Mouse (Mus musculus) monocyte, adult 5-6 weeks (primary cell): ENCODE data around the gene Znrf1. TPM values are rescaled to one million over a fixed set of nuclear protein-coding genes. Genes with fewer than 3 reads are reported as not detected.

ENCODE experiments used
- ATAC-seq: fragments of 153-309, 156-312 bp; replicated peaks from 2 replicates; pipeline ENCODE4 v1.8.0; 2017; ENCODE audit warnings: mild to moderate bottlenecking; ENCODE audit not compliant: low TSS enrichment, insufficient number of reproducible peaks, severe bottlenecking, poor library complexity, low FRiP score
- total RNA-seq: library from RNA; stranded (forward); fragments of 200-1000, 200-491, 200-594 nt; gene quantifications from 3 replicates; pipeline ENCODE4 v1.2.3, GENCODE M21; 2017

Gene Znrf1
- total RNA-seq, 1 experiment from 2014 or later: 25.0 TPM

DNA sequence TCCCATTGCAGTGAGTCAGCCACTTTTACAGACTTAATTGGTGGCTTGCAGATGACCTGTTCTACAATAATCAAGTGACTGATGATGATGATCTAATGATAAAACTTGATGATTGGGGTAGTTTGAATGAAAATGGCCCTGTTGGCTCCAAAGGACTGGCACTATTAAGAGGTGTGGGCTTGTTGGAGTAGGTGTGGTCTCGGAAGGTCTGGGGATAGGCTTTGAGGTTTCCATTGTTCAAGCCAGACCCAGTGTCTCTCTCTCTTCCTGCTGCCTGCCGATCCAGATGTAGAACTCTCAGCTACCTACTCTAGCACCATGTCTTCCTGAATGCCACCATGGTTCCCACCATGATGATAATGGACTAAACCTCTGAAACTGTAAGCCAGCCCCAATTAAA lies 52.4 kb downstream of the Znrf1 start:
- ATAC-seq: no peak

DNA sequence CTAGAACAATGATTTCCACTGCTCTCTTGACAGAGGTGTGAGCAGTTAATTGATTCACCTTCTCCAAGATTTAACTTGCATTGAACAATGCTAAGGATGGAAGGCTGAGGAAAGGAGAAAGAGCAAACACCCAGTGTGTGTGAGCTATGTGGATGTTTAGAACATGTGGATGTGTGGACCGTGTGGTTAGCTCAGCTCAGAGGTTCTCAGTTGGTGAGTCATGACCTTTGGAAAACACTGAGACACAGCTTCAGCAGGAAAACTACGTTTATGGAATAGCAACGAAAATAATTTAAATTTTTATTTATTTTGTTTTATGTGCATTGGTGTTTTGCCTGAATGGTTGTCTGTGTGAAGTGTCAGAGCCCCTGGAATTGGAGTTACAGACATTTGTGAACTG lies 54.3 kb downstream of the Znrf1 start:
- no peak for ATAC-seq

GRCm38 (mm10) chr8:111591176-111591575 lies 55.3 kb downstream of the Znrf1 start:
- ATAC-seq: no peak

DNA sequence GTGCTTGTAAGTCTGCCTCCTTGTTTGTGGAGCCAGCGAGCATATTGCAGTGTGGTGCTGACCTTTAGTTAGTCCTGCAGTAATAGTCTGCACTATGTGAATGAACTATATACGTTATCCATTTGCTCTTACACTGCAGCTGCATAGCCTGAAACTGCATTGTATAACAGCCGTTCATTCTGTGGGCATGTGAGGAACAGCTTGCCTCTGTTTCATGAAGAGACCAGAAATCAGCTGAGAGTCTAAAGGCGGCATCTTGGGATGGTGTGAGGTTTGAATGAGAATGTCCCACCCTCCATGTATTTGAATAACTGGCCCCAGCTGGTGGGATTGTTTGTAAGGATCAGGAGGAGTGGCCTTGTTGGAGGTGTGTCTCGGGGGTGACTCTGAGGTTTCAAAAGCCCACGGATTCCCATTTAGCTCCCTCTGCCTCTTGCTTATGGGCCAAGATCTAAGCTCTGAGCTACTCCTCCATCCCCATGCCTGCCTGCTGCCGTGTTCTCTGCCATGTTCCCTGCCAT lies 56.6 kb downstream of the Znrf1 start:
- no peak for ATAC-seq

- no peak for ATAC-seq
Measured at GRCm38 (mm10) chr8:111594044-111594840, 58.3 kb downstream of the Znrf1 start.

- ATAC-seq: no peak
Measured at GRCm38 (mm10) chr8:111594951-111595350, 59.1 kb downstream of the Znrf1 start.

- peak; percentile 81 for ATAC-seq
Measured at GRCm38 (mm10) chr8:111595712-111596484, 60.0 kb downstream of the Znrf1 start.

- no peak for ATAC-seq
Measured at GRCm38 (mm10) chr8:111596485-111596821, 60.6 kb downstream of the Znrf1 start.

DNA sequence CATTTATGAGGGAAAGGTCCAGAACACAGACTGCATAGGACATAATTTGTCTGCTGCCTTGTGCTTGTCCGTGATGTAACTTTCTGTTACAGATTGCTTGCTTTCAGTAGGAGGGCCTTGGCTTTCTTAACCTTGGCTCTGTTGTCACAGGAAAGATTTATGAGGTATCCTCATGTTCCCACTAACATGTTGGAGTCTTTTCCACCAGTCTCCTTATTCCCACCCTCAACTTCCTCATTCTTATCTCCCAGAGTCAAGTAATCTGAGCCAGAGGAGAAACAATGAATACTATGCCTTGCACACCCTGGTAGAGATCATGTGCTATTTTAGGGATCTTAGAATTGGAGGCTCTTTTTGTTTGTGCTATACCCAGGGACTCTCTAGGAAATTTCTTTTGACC lies 61.4 kb downstream of the Znrf1 start:
- no peak for ATAC-seq

GRCm38 (mm10) chr8:111599707-111600444 lies 64.0 kb downstream of the Znrf1 start:
- ATAC-seq: no peak

GRCm38 (mm10) chr8:111602050-111602449 lies 66.2 kb downstream of the Znrf1 start:
- no peak for ATAC-seq

DNA sequence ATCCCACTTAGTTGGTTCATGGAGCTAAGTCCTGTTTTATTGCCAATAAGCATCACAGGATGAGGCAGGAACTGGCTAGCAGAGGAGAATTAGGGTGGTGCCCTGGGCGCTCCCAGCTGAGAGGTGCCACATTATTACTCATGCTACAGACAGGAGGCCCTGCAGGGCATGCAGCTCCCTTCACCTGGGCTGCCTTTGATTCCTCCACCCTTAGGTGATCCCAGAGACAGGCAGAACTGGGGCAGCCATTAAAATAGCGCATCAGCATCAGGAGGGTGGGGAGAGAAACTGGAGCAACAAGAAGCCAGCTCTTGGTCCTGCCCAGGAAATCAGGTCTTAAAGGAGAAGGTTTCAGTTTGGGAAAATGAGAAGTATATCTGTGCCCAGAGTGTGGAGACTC lies 69.1 kb downstream of the Znrf1 start:
- no peak for ATAC-seq

- ATAC-seq: no peak
Measured at GRCm38 (mm10) chr8:111606961-111607360, 71.1 kb downstream of the Znrf1 start.

GRCm38 (mm10) chr8:111607414-111607813 lies 71.5 kb downstream of the Znrf1 start:
- no peak for ATAC-seq

DNA sequence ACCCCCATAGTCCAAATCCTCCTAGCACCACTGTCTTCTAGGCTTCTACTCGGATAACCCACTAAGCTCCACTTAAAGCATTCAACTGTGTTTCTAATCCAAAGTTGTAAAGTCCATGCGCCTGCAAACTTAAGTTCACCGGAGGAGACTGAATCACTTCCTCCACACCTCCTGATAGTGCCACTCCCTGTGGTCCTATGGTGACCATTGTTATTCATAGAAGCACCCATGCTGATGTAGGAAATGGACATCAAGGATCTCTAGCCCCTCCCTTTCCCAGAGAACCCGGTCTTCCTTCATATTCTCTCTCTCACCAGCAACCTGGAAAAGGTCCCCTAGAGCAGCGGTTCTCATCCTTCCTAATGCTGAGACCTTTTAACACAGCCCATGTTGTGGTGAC lies 77.3 kb downstream of the Znrf1 start:
- no peak for ATAC-seq

DNA sequence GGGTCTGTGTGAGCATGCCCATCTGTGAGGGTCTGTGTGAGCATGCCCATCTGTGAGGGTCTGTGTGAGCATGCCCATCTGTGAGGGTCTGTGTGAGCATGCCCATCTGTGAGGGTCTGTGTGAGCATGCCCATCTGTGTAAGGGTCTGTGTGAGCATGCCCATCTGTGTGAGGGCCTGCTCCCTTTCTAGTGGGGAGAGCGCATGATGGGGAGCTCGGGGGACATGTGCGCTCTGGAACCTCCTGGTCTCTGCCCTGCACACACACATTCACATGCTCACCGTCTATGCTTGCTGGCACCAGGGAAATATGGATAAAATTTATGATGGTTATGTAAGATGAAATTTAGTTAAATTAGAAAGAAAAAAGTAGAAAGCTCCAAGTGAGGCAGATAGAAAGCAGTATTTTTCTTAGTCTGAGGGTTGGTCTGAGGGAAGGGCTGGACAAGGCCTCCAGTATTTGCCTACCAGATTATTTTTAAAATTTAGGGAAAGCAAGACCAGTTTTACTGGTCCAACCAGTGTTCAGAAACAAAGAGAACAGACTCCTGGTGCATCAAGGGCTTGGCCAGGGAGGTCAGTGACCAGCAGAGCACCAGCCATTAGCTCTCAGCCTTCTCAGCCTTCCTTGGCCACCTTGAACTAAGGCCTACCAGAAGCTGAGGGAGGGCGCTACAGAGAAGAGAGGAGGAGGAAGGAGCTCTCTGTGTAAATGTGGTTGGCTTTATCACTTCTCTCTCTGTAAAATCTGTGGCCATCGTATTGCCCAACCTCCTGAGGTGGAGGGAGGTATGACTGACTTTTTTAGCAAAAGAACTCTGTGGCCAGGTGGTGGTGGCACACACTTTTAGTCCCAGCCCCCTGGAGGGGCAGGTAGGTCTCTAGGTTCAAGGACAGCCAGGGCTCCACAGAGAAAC lies 79.1 kb downstream of the Znrf1 start:
- no peak; the same call in 1 of the 2 replicates for ATAC-seq

DNA sequence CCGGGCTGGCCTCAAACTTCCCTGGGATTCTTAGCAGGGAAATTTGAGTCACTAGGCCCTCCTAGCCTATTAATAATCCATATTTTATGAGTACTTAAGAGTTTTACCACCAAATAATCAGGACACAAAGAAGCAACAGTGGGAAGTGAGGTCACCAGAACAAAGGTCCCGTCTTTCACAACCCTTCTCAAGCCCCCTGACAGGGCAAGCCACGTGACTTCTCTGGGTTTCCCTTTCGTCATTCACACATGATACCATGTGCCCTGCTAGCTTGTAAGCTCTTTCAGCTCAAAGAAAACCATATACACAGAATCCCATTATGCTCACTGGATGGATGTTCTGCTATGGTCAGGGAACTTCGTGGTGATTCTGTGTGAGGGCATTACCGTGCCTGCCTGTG lies 81.9 kb downstream of the Znrf1 start:
- no peak for ATAC-seq

GRCm38 (mm10) chr8:111618273-111618672 lies 82.4 kb downstream of the Znrf1 start:
- ATAC-seq: no peak
